Mouse (Mus musculus): Measurements from ENCODE around the gene Cck. TPM values are rescaled to one million over a fixed set of nuclear protein-coding genes. Genes with fewer than 3 reads are reported as not detected.

The Cck gene
- 0.68 and 1.0 TPM in 2 replicates for polyA plus RNA-seq (2014; fragmentation: Nextera tagmentation; extraction: Ambion mirVana)

DNA sequence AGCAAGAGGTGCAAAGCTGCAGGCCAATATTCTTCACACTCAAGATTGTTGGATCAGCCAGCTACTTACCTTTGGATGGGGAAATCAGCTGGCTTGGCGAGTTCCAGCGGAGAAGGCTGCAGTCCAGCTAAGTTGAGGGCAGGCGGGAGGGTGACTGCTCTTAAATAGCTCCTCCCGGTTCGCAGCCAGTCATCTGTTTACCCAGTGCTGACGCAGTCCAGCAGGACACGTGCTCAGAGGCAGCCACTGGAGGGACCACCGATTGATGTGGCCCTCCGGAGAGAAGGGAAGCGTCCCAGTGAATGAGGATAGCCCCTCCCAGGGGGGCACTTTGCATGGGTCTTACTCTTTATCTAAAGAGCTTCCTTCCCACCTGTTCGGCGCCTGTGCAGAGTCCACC, at the start of gene Cck:
Cck (minus strand) TSS at position 166 of the 400 bp plus-strand sequence.
- Histone ChIP-seq H3K9ac (ENCODE audit: low read depth, low read length) (no peak within 1 kb of the TSS), H3K27me3 (ENCODE audit: control insufficient read depth, insufficient read depth, low read length) (peaks cover 38% of the 10 kb centered on the region), H3K27ac (ENCODE audit: low read depth, low read length) (no peak within 1 kb of the TSS), H3K4me3 (ENCODE audit: low read depth, low read length) (peak within 1 kb of the TSS; percentile 15; the same call in 1 of the 2 replicates), H3K9me3 (ENCODE audit: control insufficient read depth, low read length) (no peaks in the 10 kb centered on the region), H3K4me2 (replicated peaks; ENCODE audit: low read depth, low read length) (peak within 1 kb of the TSS; percentile 30), H3K36me3 (ENCODE audit: control insufficient read depth, insufficient read depth, low read length) (no peaks in the 10 kb centered on the region), H3K4me1 (replicated peaks; ENCODE audit: control insufficient read depth, insufficient read depth, low read length) (no peaks in the 10 kb centered on the region; the same call in 1 of the 2 replicates)
- DNase-seq (ENCODE audit: low spot score): peak; percentile 41
- WGBS: 4% methylated on average over 12 of the region's 12 CpGs
- ATAC-seq (ENCODE audit: low FRiP score): no peak

- H3K4me3 ChIP-seq (ENCODE audit: low read depth, low read length): no peak overlapping the region
- no peaks in the 10 kb centered on the region for H3K27me3 ChIP-seq (ENCODE audit: control insufficient read depth, insufficient read depth, low read length)
- ATAC-seq (ENCODE audit: low FRiP score): no peak
- DNase-seq (ENCODE audit: low spot score): peak; percentile 20
- no peaks in the 10 kb centered on the region for H3K4me1 ChIP-seq (replicated peaks; ENCODE audit: control insufficient read depth, insufficient read depth, low read length)
- peak overlapping the region; percentile 49; the same call in 1 of the 2 replicates for H3K27ac ChIP-seq (ENCODE audit: low read depth, low read length)
- H3K9ac ChIP-seq (ENCODE audit: low read depth, low read length): no peak overlapping the region
- H3K4me2 ChIP-seq (replicated peaks; ENCODE audit: low read depth, low read length): no peak overlapping the region
- no peaks in the 10 kb centered on the region for H3K36me3 ChIP-seq (ENCODE audit: control insufficient read depth, insufficient read depth, low read length)
- H3K9me3 ChIP-seq (ENCODE audit: control insufficient read depth, low read length): no peaks in the 10 kb centered on the region
Observed at GRCm38 (mm10) chr9:121541530-121541929, 46.0 kb upstream of the Cck start.

DNA sequence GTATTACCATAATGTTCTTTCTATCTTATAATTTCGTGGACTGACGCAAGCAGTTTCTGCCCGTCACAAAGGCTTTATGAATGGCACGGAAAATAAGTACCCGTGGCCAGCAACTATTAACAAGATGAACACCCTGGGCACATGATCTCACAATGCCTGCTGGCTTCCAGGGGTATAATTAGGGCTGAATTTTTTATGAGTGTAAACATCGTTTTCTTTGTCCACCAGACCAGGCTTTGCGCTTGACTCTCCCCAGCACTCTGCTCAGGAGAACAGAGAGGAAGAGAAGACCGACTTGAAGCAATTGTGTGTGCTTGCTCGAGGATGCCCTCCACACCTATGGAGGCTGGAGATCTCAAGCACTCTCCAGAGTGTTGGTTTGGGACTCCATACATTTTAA, 37.1 kb upstream of the Cck start:
- 82% methylated on average over 9 of the region's 9 CpGs for WGBS
- H3K27me3 ChIP-seq (ENCODE audit: control insufficient read depth, insufficient read depth, low read length): no peaks in the 10 kb centered on the region
- no peaks in the 10 kb centered on the region for H3K36me3 ChIP-seq (ENCODE audit: control insufficient read depth, insufficient read depth, low read length)
- no peaks in the 10 kb centered on the region for H3K4me1 ChIP-seq (replicated peaks; ENCODE audit: control insufficient read depth, insufficient read depth, low read length)
- H3K9ac ChIP-seq (ENCODE audit: low read depth, low read length): no peak overlapping the region
- no peak overlapping the region for H3K4me2 ChIP-seq (replicated peaks; ENCODE audit: low read depth, low read length)
- DNase-seq (ENCODE audit: low spot score) (no peak), ATAC-seq (ENCODE audit: low FRiP score) (no peak)
- no peaks in the 10 kb centered on the region for H3K9me3 ChIP-seq (ENCODE audit: control insufficient read depth, low read length)
- no peak overlapping the region for H3K27ac ChIP-seq (ENCODE audit: low read depth, low read length)
- H3K4me3 ChIP-seq (ENCODE audit: low read depth, low read length): no peak overlapping the region

- no peaks in the 10 kb centered on the region for H3K27me3 ChIP-seq (ENCODE audit: control insufficient read depth, insufficient read depth, low read length)
- no peaks in the 10 kb centered on the region for H3K4me1 ChIP-seq (replicated peaks; ENCODE audit: control insufficient read depth, insufficient read depth, low read length)
- ATAC-seq (ENCODE audit: low FRiP score) (no peak), DNase-seq (ENCODE audit: low spot score) (no peak)
- H3K27ac ChIP-seq (ENCODE audit: low read depth, low read length): no peak overlapping the region
- no peak overlapping the region for H3K4me3 ChIP-seq (ENCODE audit: low read depth, low read length)
- H3K9ac ChIP-seq (ENCODE audit: low read depth, low read length): no peak overlapping the region
- H3K4me2 ChIP-seq (replicated peaks; ENCODE audit: low read depth, low read length): no peak overlapping the region
- H3K36me3 ChIP-seq (ENCODE audit: control insufficient read depth, insufficient read depth, low read length): no peaks in the 10 kb centered on the region
- WGBS: 40% methylated on average over 8 of the region's 8 CpGs
- no peaks in the 10 kb centered on the region for H3K9me3 ChIP-seq (ENCODE audit: control insufficient read depth, low read length)
Observed at GRCm38 (mm10) chr9:121528605-121529357, 33.3 kb upstream of the Cck start.

- Histone ChIP-seq H3K9ac (ENCODE audit: low read depth, low read length) (no peak overlapping the region), H3K4me3 (ENCODE audit: low read depth, low read length) (no peak overlapping the region), H3K9me3 (ENCODE audit: control insufficient read depth, low read length) (no peaks in the 10 kb centered on the region), H3K4me1 (replicated peaks; ENCODE audit: control insufficient read depth, insufficient read depth, low read length) (no peaks in the 10 kb centered on the region), H3K4me2 (replicated peaks; ENCODE audit: low read depth, low read length) (no peak overlapping the region), H3K27ac (ENCODE audit: low read depth, low read length) (no peak overlapping the region), H3K27me3 (ENCODE audit: control insufficient read depth, insufficient read depth, low read length) (no peaks in the 10 kb centered on the region), H3K36me3 (ENCODE audit: control insufficient read depth, insufficient read depth, low read length) (no peaks in the 10 kb centered on the region)
- ATAC-seq (ENCODE audit: low FRiP score) (no peak), DNase-seq (ENCODE audit: low spot score) (no peak)
- WGBS: 81% methylated on average over 6 of the region's 6 CpGs
Observed at GRCm38 (mm10) chr9:121526171-121526570, 30.7 kb upstream of the Cck start.

DNA sequence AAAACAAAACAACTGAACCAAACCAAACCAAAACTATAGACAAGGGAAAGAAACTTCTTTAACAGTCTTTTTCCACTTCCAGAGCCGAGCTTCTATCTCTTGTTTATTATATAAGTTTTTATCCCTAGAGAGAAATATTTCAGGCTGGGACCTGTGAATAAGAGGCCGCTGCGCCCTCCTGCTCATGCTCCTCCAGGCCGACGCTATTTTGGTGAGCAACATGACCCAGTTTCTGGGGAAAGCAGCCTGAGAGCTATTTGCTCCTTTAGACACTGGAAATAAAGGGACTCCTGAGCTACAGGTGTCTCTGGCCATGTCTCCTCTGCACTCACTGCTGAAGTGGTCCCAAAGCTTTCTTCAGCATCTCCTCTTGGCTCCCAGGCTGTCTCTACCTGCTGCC, 24.6 kb upstream of the Cck start:
- Histone ChIP-seq H3K9me3 (ENCODE audit: control insufficient read depth, low read length) (no peaks in the 10 kb centered on the region), H3K4me3 (ENCODE audit: low read depth, low read length) (no peak overlapping the region), H3K27ac (ENCODE audit: low read depth, low read length) (no peak overlapping the region), H3K4me2 (replicated peaks; ENCODE audit: low read depth, low read length) (no peak overlapping the region), H3K27me3 (ENCODE audit: control insufficient read depth, insufficient read depth, low read length) (no peaks in the 10 kb centered on the region), H3K36me3 (ENCODE audit: control insufficient read depth, insufficient read depth, low read length) (no peaks in the 10 kb centered on the region), H3K4me1 (replicated peaks; ENCODE audit: control insufficient read depth, insufficient read depth, low read length) (no peaks in the 10 kb centered on the region), H3K9ac (ENCODE audit: low read depth, low read length) (no peak overlapping the region)
- no peak for DNase-seq (ENCODE audit: low spot score)
- no peak for ATAC-seq (ENCODE audit: low FRiP score)
- WGBS: 88% methylated on average over 5 of the region's 5 CpGs

DNA sequence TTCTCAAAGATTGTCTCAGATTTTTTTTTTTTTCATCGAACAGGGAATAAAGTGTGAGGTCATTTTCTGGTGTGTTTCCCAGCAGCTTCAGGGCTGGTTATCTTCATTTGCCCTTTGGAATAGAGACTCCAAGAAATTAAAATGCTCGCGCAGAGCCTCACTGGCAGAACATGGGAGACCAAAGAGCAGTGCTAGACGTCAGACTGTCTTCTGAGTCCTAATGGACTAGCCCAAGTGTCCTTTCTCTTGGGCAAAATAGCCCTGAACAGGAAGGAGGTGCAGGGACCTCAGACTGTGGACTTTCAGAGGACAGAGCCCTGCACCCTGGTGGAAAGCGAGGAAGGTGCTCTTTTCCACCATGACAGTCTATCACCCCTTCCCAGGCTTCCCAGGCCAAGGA, 19.0 kb upstream of the Cck start:
- ATAC-seq (ENCODE audit: low FRiP score) (no peak), DNase-seq (ENCODE audit: low spot score) (no peak)
- Histone ChIP-seq H3K27ac (ENCODE audit: low read depth, low read length) (no peak overlapping the region), H3K27me3 (ENCODE audit: control insufficient read depth, insufficient read depth, low read length) (no peaks in the 10 kb centered on the region), H3K36me3 (ENCODE audit: control insufficient read depth, insufficient read depth, low read length) (no peaks in the 10 kb centered on the region), H3K9ac (ENCODE audit: low read depth, low read length) (no peak overlapping the region), H3K4me3 (ENCODE audit: low read depth, low read length) (no peak overlapping the region), H3K4me1 (replicated peaks; ENCODE audit: control insufficient read depth, insufficient read depth, low read length) (no peaks in the 10 kb centered on the region), H3K4me2 (replicated peaks; ENCODE audit: low read depth, low read length) (no peak overlapping the region), H3K9me3 (ENCODE audit: control insufficient read depth, low read length) (no peaks in the 10 kb centered on the region)
- WGBS: 92% methylated on average over 5 of the region's 5 CpGs

DNA sequence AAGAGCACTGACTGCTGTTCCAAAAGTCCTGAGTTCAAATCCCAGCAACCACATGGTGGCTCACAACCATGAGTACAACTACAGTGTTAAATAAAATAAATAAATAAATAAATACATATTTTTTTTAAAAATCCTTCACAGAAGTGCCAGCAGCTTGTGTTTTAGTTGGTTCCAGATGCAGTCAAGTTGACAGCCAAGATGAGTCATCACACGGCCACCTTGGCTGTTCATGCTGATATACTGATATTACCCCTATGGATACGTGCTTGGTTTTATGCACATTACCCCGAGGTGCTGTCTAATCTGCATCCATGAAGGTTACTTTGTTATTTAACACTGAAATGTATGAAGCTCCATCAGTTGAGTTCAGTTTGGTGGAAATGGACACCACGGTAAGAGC, 16.4 kb upstream of the Cck start:
- Histone ChIP-seq H3K4me2 (replicated peaks; ENCODE audit: low read depth, low read length) (no peak overlapping the region), H3K9me3 (ENCODE audit: control insufficient read depth, low read length) (no peaks in the 10 kb centered on the region), H3K27me3 (ENCODE audit: control insufficient read depth, insufficient read depth, low read length) (no peaks in the 10 kb centered on the region), H3K4me1 (replicated peaks; ENCODE audit: control insufficient read depth, insufficient read depth, low read length) (no peaks in the 10 kb centered on the region), H3K27ac (ENCODE audit: low read depth, low read length) (no peak overlapping the region), H3K9ac (ENCODE audit: low read depth, low read length) (no peak overlapping the region), H3K36me3 (ENCODE audit: control insufficient read depth, insufficient read depth, low read length) (no peaks in the 10 kb centered on the region), H3K4me3 (ENCODE audit: low read depth, low read length) (no peak overlapping the region)
- ATAC-seq (ENCODE audit: low FRiP score) (no peak), DNase-seq (ENCODE audit: low spot score) (no peak)
- WGBS: 89% methylated on average over 4 of the region's 4 CpGs

DNA sequence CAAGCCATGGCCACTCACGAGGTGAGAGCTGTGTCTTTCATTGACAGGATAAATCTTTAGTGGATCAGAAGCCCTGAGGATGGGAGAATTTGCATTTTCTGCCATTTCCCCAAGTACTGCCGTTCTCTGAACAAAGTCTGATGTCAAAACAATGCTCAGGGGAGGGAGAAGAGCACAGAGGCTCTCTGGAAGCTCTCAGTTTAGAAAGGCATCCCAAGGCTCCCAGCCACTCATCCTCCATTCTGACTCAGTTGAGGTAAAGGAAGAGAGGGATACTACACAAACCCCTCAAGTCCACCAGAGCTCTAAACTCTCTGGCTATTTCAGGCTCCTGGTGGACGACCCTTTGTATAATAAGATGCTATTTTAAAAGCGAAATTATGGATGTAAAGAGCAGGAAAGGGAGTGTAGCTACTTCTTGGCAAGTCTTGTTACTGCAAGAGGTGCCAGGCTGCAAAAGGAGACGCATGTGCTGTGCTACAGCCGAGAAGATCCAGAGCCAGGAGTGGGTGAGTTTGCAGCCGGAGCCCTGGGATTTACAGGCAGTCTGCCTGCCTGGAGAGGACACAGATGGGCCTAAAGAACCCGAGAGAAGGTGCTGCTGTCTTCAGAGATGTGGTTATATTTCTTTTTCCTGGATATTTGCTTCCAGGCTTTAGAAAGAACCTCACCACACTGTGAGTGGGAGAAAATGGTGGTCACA, 11.1 kb upstream of the Cck start:
- H3K27me3 ChIP-seq (ENCODE audit: control insufficient read depth, insufficient read depth, low read length): no peaks in the 10 kb centered on the region
- H3K4me1 ChIP-seq (replicated peaks; ENCODE audit: control insufficient read depth, insufficient read depth, low read length): no peaks in the 10 kb centered on the region
- WGBS: 69% methylated on average over 8 of the region's 8 CpGs
- DNase-seq (ENCODE audit: low spot score) (no peak), ATAC-seq (ENCODE audit: low FRiP score) (no peak)
- H3K27ac ChIP-seq (ENCODE audit: low read depth, low read length): no peak overlapping the region
- H3K4me3 ChIP-seq (ENCODE audit: low read depth, low read length): no peak overlapping the region
- H3K9ac ChIP-seq (ENCODE audit: low read depth, low read length): no peak overlapping the region
- H3K4me2 ChIP-seq (replicated peaks; ENCODE audit: low read depth, low read length): no peak overlapping the region
- no peaks in the 10 kb centered on the region for H3K9me3 ChIP-seq (ENCODE audit: control insufficient read depth, low read length)
- no peaks in the 10 kb centered on the region for H3K36me3 ChIP-seq (ENCODE audit: control insufficient read depth, insufficient read depth, low read length)

All from hindbrain, embryonic 11.5 days (tissue).